Mouse (Mus musculus): ENCODE data around the gene Afap1l2.

DNA sequence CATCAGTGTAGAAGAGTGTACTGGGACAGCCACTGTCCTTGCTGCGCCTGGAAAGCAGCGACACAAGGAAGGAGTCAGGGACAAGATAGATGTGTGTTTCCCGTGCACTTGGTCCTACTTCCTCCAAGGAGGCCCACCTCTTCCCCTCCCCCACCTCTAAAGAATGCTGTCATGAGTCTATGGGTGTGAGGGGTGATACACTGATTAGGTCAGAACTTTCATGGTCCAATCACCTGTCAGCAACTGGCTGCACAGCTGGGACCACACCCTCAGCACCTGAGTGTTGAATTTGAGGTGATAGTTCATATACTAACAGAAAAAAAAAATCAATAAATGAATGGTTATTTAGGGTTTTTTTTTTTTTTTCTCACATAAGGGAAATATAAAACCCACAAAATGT is 4.0 kb upstream of the Afap1l2 start:
- TF ChIP-seq CTCF (IDR thresholded peaks at IDR 0.05; ENCODE audit: extremely low read depth, insufficient read depth, low read length) (no peak), POLR2A (IDR thresholded peaks at IDR 0.05; ENCODE audit: extremely low read depth, insufficient read depth, low read length) (no peak)
